16 mouse cellular contexts compared by ENCODE assay signal in the genomic region with DNA sequence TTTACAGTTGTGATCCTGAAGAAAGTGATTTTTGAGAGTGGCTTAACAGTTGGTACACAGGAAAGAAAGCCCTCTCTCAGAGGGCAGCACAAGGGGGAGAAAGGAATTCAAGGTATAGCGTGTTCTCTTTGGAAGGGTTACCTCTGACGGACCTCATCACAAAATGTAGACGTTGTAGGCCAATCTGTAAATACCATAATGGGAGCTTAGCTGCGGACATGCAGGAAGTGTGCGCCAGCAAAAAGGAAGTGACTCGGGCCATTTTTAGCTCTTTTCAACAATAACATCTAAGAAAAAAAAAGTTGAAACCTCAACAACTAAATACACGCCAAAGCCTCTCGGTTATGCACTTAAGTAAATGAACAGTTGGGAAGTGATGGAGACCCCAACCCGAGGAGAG. TPM values are rescaled to one million over a fixed set of nuclear protein-coding genes. Genes with fewer than 3 reads are reported as not detected.
DNase-seq lines count a peak whose midpoint lies in the region; ATAC-seq lines count a peak whose summit lies in the region.
"Had no signal": no experiment of that assay in that cellular context is flagged by ENCODE, and none has a peak within 500 bp of the region (broad histone marks: within the 10 kb centered on the region; RNA-seq: fewer than 3 reads in every experiment).

No protein-coding gene starts in this region.

- no peak overlapping the region for H3K4me2 ChIP-seq in liver, embryonic 12.5 days
- H3K4me2 ChIP-seq: embryonic facial prominence, embryonic 13.5 days; hindbrain, embryonic 15.5 days had no signal

- H3K36me3 ChIP-seq in liver, embryonic 12.5 days, result no peaks in the 10 kb centered on the region
- no peaks in the 10 kb centered on the region for H3K36me3 ChIP-seq in macrophage (ENCODE audit: inconsistent target)
- H3K36me3 ChIP-seq: embryonic facial prominence, embryonic 13.5 days; forebrain, embryonic 10.5 days; hindbrain, embryonic 15.5 days had no signal

- no peaks in the 10 kb centered on the region for H3K9me3 ChIP-seq in liver, embryonic 12.5 days (replicated peaks)
- H3K9me3 ChIP-seq: embryonic facial prominence, embryonic 13.5 days; forebrain, embryonic 10.5 days; hindbrain, embryonic 15.5 days had no signal

- 24% methylated on average over 9 of the region's 9 CpGs for WGBS in liver, embryonic 12.5 days (ENCODE audit: insufficient replicate concordance)
- 2% methylated on average over 9 of the region's 9 CpGs for WGBS in macrophage (ENCODE audit: missing documents)

- H3K4me3 ChIP-seq in liver, embryonic 12.5 days, result no peak overlapping the region
- H3K4me3 ChIP-seq in macrophage (ENCODE audit: inconsistent target), result no peak overlapping the region
- H3K4me3 ChIP-seq: embryonic facial prominence, embryonic 13.5 days; forebrain, embryonic 10.5 days; hindbrain, embryonic 15.5 days had no signal

- DNase-seq in liver, result no peak
- DNase-seq in B cell, adult 2 months, result peak; percentile 44 to 50
- DNase-seq in T-cell, adult 2 months (ENCODE audit: low spot score), result peak; percentile 11
- no peak for DNase-seq in layer of hippocampus, adult 9-11 months
- DNase-seq in left cerebral cortex, adult 18-20 months (ENCODE audit: low spot score in 2 of 2), result no peak
- DNase-seq: adrenal gland, adult 8-10 months; cerebellum, postnatal 36 days; kidney, adult 8-10 months; lung, adult 18-20 months; right cerebral cortex, postnatal 14 days; thymus, postnatal 25 days had no signal

- no peaks in the 10 kb centered on the region for H3K27me3 ChIP-seq in liver, embryonic 12.5 days (replicated peaks)
- H3K27me3 ChIP-seq: embryonic facial prominence, embryonic 13.5 days; hindbrain, embryonic 15.5 days had no signal

- H3K27ac ChIP-seq in liver, embryonic 12.5 days, result 0 out of 2 replicates have a peak overlapping the region, but pooled peaks have one; percentile 29
- peak overlapping the region; percentile 94 for H3K27ac ChIP-seq in macrophage
- H3K27ac ChIP-seq: embryonic facial prominence, embryonic 13.5 days; hindbrain, embryonic 15.5 days had no signal

- no peak overlapping the region for H3K9ac ChIP-seq in liver, embryonic 12.5 days
- H3K9ac ChIP-seq: embryonic facial prominence, embryonic 13.5 days; hindbrain, embryonic 15.5 days had no signal

- peaks cover 3% of the 10 kb centered on the region; the same call in 1 of the 2 replicates for H3K4me1 ChIP-seq in liver, embryonic 12.5 days
- H3K4me1 ChIP-seq: forebrain, embryonic 10.5 days; hindbrain, embryonic 15.5 days had no signal

- no peaks in the 10 kb centered on the region for H3K79me2 ChIP-seq in macrophage (ENCODE audit: inconsistent target)

- no peak for ATAC-seq in liver, embryonic 12.5 days

RNA-seq across cellular contexts. Expression of gene Armc2, which starts 45.6 kb away (rescaled TPM):
- 0.23 and 0.57 TPM in 2 replicates for polyA plus RNA-seq in liver, embryonic 12.5 days (2016; fragmentation: Nextera tagmentation; extraction: Ambion mirVana)
- 10 to 100 TPM in 2 of 26 experiments, 1 to 10 TPM in 18, under 1 TPM in 5, not detected in 1; 0.26 to 14.2 (median 2.8) TPM for total RNA-seq in macrophage (2018; cell fraction: chromatin; rRNA removed)
- 10 to 100 TPM in 2 of 26 experiments, 1 to 10 TPM in 24; 1.3 to 11.4 (median 2.9) TPM for total RNA-seq in macrophage (2018; cell fraction: cytosol; rRNA removed)
- 10 to 100 TPM in 4 of 26 experiments, 1 to 10 TPM in 21, under 1 TPM in 1; 0.92 to 13.0 (median 3.2) TPM for total RNA-seq in macrophage (2018; cell fraction: nucleus; rRNA removed)
- polyA plus RNA-seq in macrophage (2018), result 3.7 to 6.9 TPM (median 6.5 TPM) in 3 replicates
- total RNA-seq in left cerebral cortex, adult 18-20 months (2021), result 10 to 100 TPM; 12.2 to 16.9 TPM

Comparison
In these comparisons a context has a peak if more than half of its experiments do, and no peak if none do; other contexts are left out.
1. DNase-seq: peak in B cell, adult 2 months (2 of 2) and T-cell, adult 2 months (single experiment); none in liver (single experiment), layer of hippocampus, adult 9-11 months (single experiment) and left cerebral cortex, adult 18-20 months (0 of 2).